Mouse (Mus musculus) liver, embryonic 11.5 days (tissue): ENCODE measurements around the gene Tcta. TPM values are rescaled to one million over a fixed set of nuclear protein-coding genes. Genes with fewer than 3 reads are reported as not detected.

Experiments used
- polyA plus RNA-seq: library from polyadenylated mRNA; unstranded; fragments of >200 nt; fragmentation: Nextera tagmentation; extraction: Ambion mirVana; gene quantifications from 2 replicates; pipeline ENCODE4 v1.2.1, GENCODE M21; 2014

The Tcta gene
- polyA plus RNA-seq, 1 experiment from 2014 or later = 14.9 TPM

Other genes with a start within 250 kb of the Tcta start
- 9.7 and 12.5 TPM in 2 replicates for gene Mst1, start 225.7 kb downstream of the Tcta start, polyA plus RNA-seq
- 59.1 and 59.2 TPM in 2 replicates for gene Rnf123, start 222.8 kb downstream of the Tcta start, polyA plus RNA-seq
- 159 and 167 TPM in 2 replicates for gene Apeh, start 211.6 kb downstream of the Tcta start, polyA plus RNA-seq
- 5.2 and 5.7 TPM in 2 replicates for gene Bsn, start 115.8 kb downstream of the Tcta start, polyA plus RNA-seq
- gene Dag1, start 42.2 kb downstream of the Tcta start, polyA plus RNA-seq = 41.1 and 41.5 TPM in 2 replicates
- gene Nicn1, start 15.7 kb downstream of the Tcta start, polyA plus RNA-seq = 11.3 and 13.9 TPM in 2 replicates
- gene Amt, start 9.3 kb downstream of the Tcta start, polyA plus RNA-seq = 16.0 and 16.5 TPM in 2 replicates
- 254 and 264 TPM in 2 replicates for gene Rhoa, start within 50 bp of the Tcta start, polyA plus RNA-seq
- gene Gpx1, start 32.7 kb upstream of the Tcta start, polyA plus RNA-seq = 2,990 and 3,052 TPM in 2 replicates
- 114 and 122 TPM in 2 replicates for gene Usp4, start 41.7 kb upstream of the Tcta start, polyA plus RNA-seq
- 0.81 and 1.3 TPM in 2 replicates for gene 1700102P08Rik, start 86.6 kb upstream of the Tcta start, polyA plus RNA-seq
- gene Ccdc36, start 122.3 kb upstream of the Tcta start, polyA plus RNA-seq = 0.82 and 0.88 TPM in 2 replicates
- not detected in 2 replicates for gene BC048562, start 130.3 kb upstream of the Tcta start, polyA plus RNA-seq
- 48.6 and 51.1 TPM in 2 replicates for gene Ccdc71, start 154.4 kb upstream of the Tcta start, polyA plus RNA-seq
- 24.2 and 26.8 TPM in 2 replicates for gene Klhdc8b, start 155.4 kb upstream of the Tcta start, polyA plus RNA-seq
- gene Lamb2, start 173.6 kb upstream of the Tcta start, polyA plus RNA-seq = 14.8 and 18.7 TPM in 2 replicates
- gene Usp19, start 184.4 kb upstream of the Tcta start, polyA plus RNA-seq = 57.5 and 66.8 TPM in 2 replicates
- gene Qars, start 201.5 kb upstream of the Tcta start, polyA plus RNA-seq = 120 and 122 TPM in 2 replicates
- gene Qrich1, start 210.6 kb upstream of the Tcta start, polyA plus RNA-seq = 106 and 116 TPM in 2 replicates